8 mouse cellular contexts compared by ENCODE assay signal in the genomic region with DNA sequence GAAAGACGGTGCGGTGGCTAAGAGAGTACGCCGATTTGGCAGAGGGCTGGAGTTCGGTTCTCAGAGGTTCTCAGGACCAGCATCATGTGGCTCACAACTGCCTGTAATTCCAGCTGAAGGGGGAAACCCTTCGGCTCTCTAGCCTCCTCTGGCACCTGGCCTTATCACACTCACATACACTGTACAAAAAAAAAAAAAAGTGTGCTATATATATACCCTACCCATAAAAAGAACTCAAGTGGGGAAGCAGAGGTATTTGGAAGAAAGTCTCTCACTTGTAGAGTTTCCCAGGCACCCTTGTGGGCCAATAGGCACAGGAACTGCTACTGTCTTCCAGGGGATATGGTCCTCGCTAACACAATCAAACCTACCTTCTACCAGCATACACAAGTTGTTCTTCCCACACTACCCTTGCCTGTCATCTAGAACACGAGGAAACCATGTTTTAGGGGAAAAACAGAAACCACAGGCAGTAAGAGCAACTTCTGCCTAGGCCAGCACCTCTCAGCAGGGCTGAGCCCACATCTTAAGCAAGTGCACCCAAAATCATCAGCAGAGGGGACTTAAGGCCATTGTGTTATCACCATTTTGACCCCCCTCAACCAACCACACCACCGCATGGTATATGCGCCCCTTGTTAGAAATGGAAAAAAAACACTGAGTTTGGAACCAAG. TPM values are rescaled to one million over a fixed set of nuclear protein-coding genes. Genes with fewer than 3 reads are reported as not detected.
DNase-seq lines count a peak whose midpoint lies in the region; ATAC-seq and TF ChIP-seq lines count a peak whose summit lies in the region.

No protein-coding gene starts in this region.

- no peak for TF ChIP-seq CTCF in gastrocnemius, adult 2 months (IDR thresholded peaks at IDR 0.05)
- no peak for TF ChIP-seq CTCF in lung, embryonic 14.5 days (IDR thresholded peaks at IDR 0.05; ENCODE audit: low read depth)
- TF ChIP-seq CTCF in lung, adult 2 months (IDR thresholded peaks at IDR 0.05; ENCODE audit: insufficient read depth, low read length), result no peak

- H3K36me3 ChIP-seq in lung, embryonic 14.5 days (ENCODE audit: insufficient read depth), result 0 out of 2 replicates have a peak, but pooled peaks cover 3% of the 10 kb centered on the region
- no peaks in the 10 kb centered on the region for H3K36me3 ChIP-seq in embryonic facial prominence, embryonic 14.5 days (ENCODE audit: control insufficient read depth, insufficient read depth, low read length)
- peaks cover 13% of the 10 kb centered on the region for H3K36me3 ChIP-seq in liver, embryonic 15.5 days (replicated peaks)

- no peaks in the 10 kb centered on the region for H3K9me3 ChIP-seq in lung, embryonic 14.5 days (ENCODE audit: low read depth, low read length)
- no peaks in the 10 kb centered on the region for H3K9me3 ChIP-seq in embryonic facial prominence, embryonic 14.5 days (ENCODE audit: control insufficient read depth, low read length)
- no peaks in the 10 kb centered on the region for H3K9me3 ChIP-seq in liver, embryonic 15.5 days (replicated peaks)

- no peak for ATAC-seq in lung, embryonic 14.5 days (ENCODE audit: insufficient read depth)
- no peak for ATAC-seq in embryonic facial prominence, embryonic 14.5 days (ENCODE audit: low read depth)
- no peak for ATAC-seq in liver, embryonic 15.5 days (ENCODE audit: insufficient read depth)

- WGBS in lung, embryonic 14.5 days, result 58% methylated on average over 10 of the region's 10 CpGs
- WGBS in lung, adult 2 months, result 29% methylated on average over 10 of the region's 10 CpGs
- WGBS in embryonic facial prominence, embryonic 14.5 days, result 56% methylated on average over 10 of the region's 10 CpGs
- WGBS in liver, embryonic 15.5 days (ENCODE audit: insufficient replicate concordance), result 48% methylated on average over 10 of the region's 10 CpGs

- peaks cover 45% of the 10 kb centered on the region for H3K4me1 ChIP-seq in lung, embryonic 14.5 days (ENCODE audit: insufficient read depth)
- peaks cover 62% of the 10 kb centered on the region for H3K4me1 ChIP-seq in lung, adult 2 months (ENCODE audit: control insufficient read depth, insufficient read depth, low read length)
- peaks cover 42% of the 10 kb centered on the region for H3K4me1 ChIP-seq in embryonic facial prominence, embryonic 14.5 days (ENCODE audit: control insufficient read depth, insufficient read depth, low read length)
- H3K4me1 ChIP-seq in liver, embryonic 15.5 days (replicated peaks), result peaks cover 86% of the 10 kb centered on the region

- DNase-seq in gastrocnemius, adult 2 months, result no peak
- no peak for DNase-seq in gastrocnemius, postnatal 10 days
- DNase-seq in lung, embryonic 14.5 days, result no peak
- DNase-seq in lung, adult 2 months, result no peak
- DNase-seq in embryonic facial prominence, embryonic 14.5 days (ENCODE audit: low spot score), result no peak
- no peak for DNase-seq in spleen, adult 18-20 months
- DNase-seq in urinary bladder, postnatal 10 days (ENCODE audit: low spot score), result no peak

- peak overlapping the region; percentile 85 for H3K4me3 ChIP-seq in gastrocnemius, adult 2 months
- no peak overlapping the region for H3K4me3 ChIP-seq in lung, embryonic 14.5 days (ENCODE audit: low read depth, low read length)
- H3K4me3 ChIP-seq in lung, adult 2 months (replicated peaks; ENCODE audit: extremely low read depth, low read depth, low read length), result no peak overlapping the region
- H3K4me3 ChIP-seq in embryonic facial prominence, embryonic 14.5 days (ENCODE audit: low read depth, low read length), result no peak overlapping the region
- peak overlapping the region; percentile 5; the same call in 1 of the 2 replicates for H3K4me3 ChIP-seq in liver, embryonic 15.5 days (replicated peaks)

- peak overlapping the region; percentile 98 for H3K27ac ChIP-seq in gastrocnemius, adult 2 months
- H3K27ac ChIP-seq in lung, embryonic 14.5 days (ENCODE audit: low read depth), result peak overlapping the region; percentile 74; the same call in 1 of the 2 replicates
- no peak overlapping the region for H3K27ac ChIP-seq in embryonic facial prominence, embryonic 14.5 days (replicated peaks; ENCODE audit: low read depth, low read length)
- peak overlapping the region; percentile 49; the same call in 1 of the 2 replicates for H3K27ac ChIP-seq in liver, embryonic 15.5 days (replicated peaks)

- H3K27me3 ChIP-seq in lung, embryonic 14.5 days (ENCODE audit: insufficient read depth, low read length), result no peaks in the 10 kb centered on the region
- no peaks in the 10 kb centered on the region for H3K27me3 ChIP-seq in embryonic facial prominence, embryonic 14.5 days (replicated peaks; ENCODE audit: control insufficient read depth, insufficient read depth, low read length)
- H3K27me3 ChIP-seq in liver, embryonic 15.5 days, result no peaks in the 10 kb centered on the region

- no peak for TF ChIP-seq POLR2A in lung, adult 2 months (IDR thresholded peaks at IDR 0.05; ENCODE audit: borderline replicate concordance, extremely low read depth, low read depth, low read length)

- H3K4me2 ChIP-seq in lung, embryonic 14.5 days, result peak overlapping the region; percentile 92
- H3K4me2 ChIP-seq in embryonic facial prominence, embryonic 14.5 days (ENCODE audit: low read depth, low read length), result no peak overlapping the region
- H3K4me2 ChIP-seq in liver, embryonic 15.5 days, result peak overlapping the region; percentile 41

- H3K9ac ChIP-seq in lung, embryonic 14.5 days, result peak overlapping the region; percentile 13; the same call in 1 of the 2 replicates
- 0 out of 2 replicates have a peak overlapping the region, but pooled peaks have one; percentile 26 for H3K9ac ChIP-seq in embryonic facial prominence, embryonic 14.5 days (ENCODE audit: low read depth, low read length)
- H3K9ac ChIP-seq in liver, embryonic 15.5 days, result no peak overlapping the region; the same call in 1 of the 2 replicates

- intact Hi-C loops in gastrocnemius, adult 2 months (cut with DNase I), result no loop called here

RNA-seq across cellular contexts. Expression of gene Myh9, which starts 4.4 kb away (rescaled TPM):
- total RNA-seq in gastrocnemius, adult 2 months (2021), result 10 to 100 TPM; 37.4 to 57.4 TPM
- 100 to 1,000 TPM; 117 to 155 TPM for total RNA-seq in gastrocnemius, postnatal 10 days (2021)
- polyA plus RNA-seq in lung, embryonic 14.5 days (2014; fragmentation: Nextera tagmentation; extraction: Ambion mirVana), result 86.6 and 87.5 TPM in 2 replicates
- polyA plus RNA-seq in lung, adult 2 months (2012; rRNA removed), result 133 and 162 TPM in 2 replicates
- polyA plus RNA-seq in embryonic facial prominence, embryonic 14.5 days (2014; fragmentation: Nextera tagmentation; extraction: Ambion mirVana), result 48.8 and 53.7 TPM in 2 replicates
- polyA plus RNA-seq in liver, embryonic 15.5 days (2015; fragmentation: Nextera tagmentation; extraction: Ambion mirVana), result 19.5 and 20.3 TPM in 2 replicates

Comparison
In these comparisons a context has a peak if more than half of its experiments do, and no peak if none do; other contexts are left out.
1. H3K4me3 ChIP-seq: peak in gastrocnemius, adult 2 months (single experiment) and liver, embryonic 15.5 days (single experiment); none in lung, embryonic 14.5 days (single experiment), lung, adult 2 months (single experiment) and embryonic facial prominence, embryonic 14.5 days (single experiment).